Mouse (Mus musculus) heart, adult 2 months (tissue): ENCODE results near the gene Rapgef5. TPM values are rescaled to one million over a fixed set of nuclear protein-coding genes. Genes with fewer than 3 reads are reported as not detected.
A peak's percentile ranks its signal among the peaks of the same experiment; 100 is the strongest.

Experiments
- DNase-seq, 2 experiments: peaks; one replicate each; pipeline ENCODE4 v3.0.0; 2021
- H3K27ac ChIP-seq: fragments of 200-600 bp; 2 replicates; pipeline ENCODE4 v1.8.1; 2022
- H3K27me3 ChIP-seq: fragments of 200-500 bp; 2 replicates; pipeline ENCODE4 v1.6.1; 2012; ENCODE audit warnings: mild to moderate bottlenecking, low read length, inconsistent platforms, mixed read lengths; ENCODE audit not compliant: control insufficient read depth, insufficient read depth
- H3K36me3 ChIP-seq: fragments of 200-500 bp; 2 replicates; pipeline ENCODE4 v1.6.1; 2012; ENCODE audit warnings: low read length, inconsistent platforms; ENCODE audit not compliant: control insufficient read depth, insufficient read depth
- H3K4me1 ChIP-seq: fragments of 200-500 bp; 2 replicates; pipeline ENCODE4 v1.6.1; 2011; ENCODE audit warnings: low read length; ENCODE audit not compliant: control insufficient read depth, insufficient read depth
- H3K4me3 ChIP-seq: fragments of 200-600 bp; 2 replicates; pipeline ENCODE4 v1.8.1; 2022
- H3K79me2 ChIP-seq: fragments of 200-500 bp; replicated peaks from 2 replicates; pipeline ENCODE4 v1.6.1; 2012; ENCODE audit warnings: mild to moderate bottlenecking, inconsistent platforms, low read length, moderate library complexity, mixed read lengths; ENCODE audit not compliant: control insufficient read depth, insufficient read depth
- H3K9ac ChIP-seq: fragments of 200-500 bp; 2 replicates; pipeline ENCODE4 v1.6.1; 2012; ENCODE audit warnings: low read depth, mild to moderate bottlenecking, control low read depth, inconsistent platforms, low read length, mixed read lengths
- CTCF ChIP-seq: fragments of 200-600 bp; IDR thresholded peaks from 2 replicates; pipeline ENCODE4 v1.8.1; 2022; ENCODE audit warnings: antibody characterized with exemption, mild to moderate bottlenecking, moderate library complexity
- EP300 ChIP-seq: fragments of 200-500 bp; IDR thresholded peaks from 2 replicates; pipeline ENCODE4 v1.6.1; 2011; ENCODE audit warnings: low read depth, low read length, control low read depth; ENCODE audit not compliant: insufficient read depth
- POLR2A ChIP-seq: fragments of 200-500 bp; IDR thresholded peaks from 2 replicates; pipeline ENCODE4 v1.6.1; 2011; ENCODE audit warnings: mild to moderate bottlenecking, low read depth, low read length, control low read depth; ENCODE audit not compliant: insufficient read depth
- whole genome bisulfite sequencing: fragments of 180-500 bp; shearing (Covaris S2); methylation state at CpG from one replicate; pipeline ENCODE4 v1.1.7; 2018; 5-methylcytosine and 5-hydroxymethylcytosine counted together
- intact Hi-C: fragments of 180-260 bp; cut with DNase I; formaldehyde crosslinking; loops from one replicate; pipeline ENCODE4 v1.15.1; 2025
- polyA plus RNA-seq: library from polyadenylated mRNA; depleted of rRNA; stranded (reverse); fragments of >200 nt; gene quantifications from 2 replicates; pipeline ENCODE4 v1.2.3, GENCODE M21; 2012
- total RNA-seq, 2 experiments: library from RNA; stranded (reverse); gene quantifications; 2 replicates each; pipeline ENCODE4 v1.2.3; 2021

The Rapgef5 gene
- total and polyA plus RNA-seq, 3 experiments, result 11.4 to 33.0 (median 29.9) TPM

DNA sequence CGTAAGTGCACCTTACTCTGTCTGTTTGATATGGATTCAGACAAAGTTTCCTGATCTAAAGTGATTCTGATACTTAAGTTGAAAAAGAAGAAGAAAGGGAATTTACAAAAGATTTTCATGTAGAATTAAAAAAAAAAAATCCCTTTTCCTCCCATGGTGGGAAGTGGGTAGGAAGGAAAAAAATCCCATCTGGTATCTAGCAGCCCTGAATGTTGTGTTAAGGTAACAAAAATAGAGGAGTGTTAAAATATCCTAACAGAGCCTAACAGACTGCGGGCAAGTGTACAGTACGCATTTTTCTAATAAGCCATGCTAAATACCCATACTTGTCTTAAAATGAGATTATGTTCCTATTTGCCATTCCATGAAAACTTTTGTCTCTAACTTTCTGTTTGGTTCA lies 150.1 kb downstream of the Rapgef5 start:
- Histone ChIP-seq H3K27me3 (no peaks in the 10 kb centered on the region), H3K27ac (peak overlapping the region; percentile 0; the same call in 1 of the 2 replicates), H3K4me3 (no peak overlapping the region), H3K4me1 (peaks cover 38% of the 10 kb centered on the region), H3K9ac (no peak overlapping the region), H3K36me3 (peaks cover 60% of the 10 kb centered on the region), H3K79me2 (peaks cover 9% of the 10 kb centered on the region)
- TF ChIP-seq CTCF, result no peak
- TF ChIP-seq EP300, result no peak
- TF ChIP-seq POLR2A, result no peak
- intact Hi-C loops, result no loop called here
- no peak for DNase-seq
- 79% methylated on average over 3 of the region's 3 CpGs for WGBS

GRCm38 (mm10) chr12:117669610-117670400 lies 153.5 kb downstream of the Rapgef5 start:
- H3K9ac ChIP-seq, result no peak overlapping the region
- no peaks in the 10 kb centered on the region for H3K27me3 ChIP-seq
- H3K27ac ChIP-seq, result peak overlapping the region; percentile 56
- no peak overlapping the region for H3K4me3 ChIP-seq
- peaks cover 6% of the 10 kb centered on the region for H3K79me2 ChIP-seq
- 33% methylated on average over 10 of the region's 10 CpGs for WGBS
- no peak for DNase-seq
- peaks cover 57% of the 10 kb centered on the region for H3K36me3 ChIP-seq
- TF ChIP-seq POLR2A (no peak), CTCF (no peak), EP300 (no peak)
- intact Hi-C loops, result no loop called here
- peaks cover 32% of the 10 kb centered on the region for H3K4me1 ChIP-seq

DNA sequence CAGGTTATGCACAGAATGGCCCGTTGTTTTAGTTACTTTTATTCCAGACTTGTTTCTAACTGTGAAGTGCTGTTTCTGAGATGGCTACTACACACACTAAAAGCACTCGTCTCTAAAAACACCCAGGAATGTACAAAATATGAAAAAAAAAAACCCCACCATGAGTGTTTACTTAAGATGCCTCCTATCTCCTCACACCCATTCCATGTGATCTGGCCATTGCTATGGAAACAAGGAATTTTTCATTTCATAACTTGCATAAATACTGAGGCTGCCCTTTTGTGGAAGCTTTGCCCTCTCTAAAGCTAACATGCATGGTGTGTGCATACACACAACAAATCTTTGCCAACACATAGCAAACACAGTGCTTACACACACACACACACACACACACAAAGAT lies 156.9 kb downstream of the Rapgef5 start:
- Histone ChIP-seq H3K4me1 (peaks cover 29% of the 10 kb centered on the region), H3K9ac (no peak overlapping the region), H3K79me2 (peaks cover 3% of the 10 kb centered on the region; the same call in 1 of the 2 replicates), H3K36me3 (peaks cover 45% of the 10 kb centered on the region), H3K27ac (no peak overlapping the region), H3K4me3 (no peak overlapping the region), H3K27me3 (no peaks in the 10 kb centered on the region)
- DNase-seq, result no peak
- intact Hi-C loops, result no loop called here
- no peak for TF ChIP-seq EP300
- TF ChIP-seq POLR2A, result no peak
- TF ChIP-seq CTCF, result no peak
- WGBS, result 62% methylated on average over 2 of the region's 2 CpGs

- peaks cover 3% of the 10 kb centered on the region; the same call in 1 of the 2 replicates for H3K79me2 ChIP-seq
- H3K4me3 ChIP-seq, result no peak overlapping the region
- H3K27me3 ChIP-seq, result no peaks in the 10 kb centered on the region
- peaks cover 26% of the 10 kb centered on the region for H3K4me1 ChIP-seq
- H3K36me3 ChIP-seq, result peaks cover 45% of the 10 kb centered on the region
- H3K27ac ChIP-seq, result no peak overlapping the region
- no peak overlapping the region for H3K9ac ChIP-seq
- TF ChIP-seq EP300 (no peak), POLR2A (no peak), CTCF (no peak)
- 98% methylated on average over 2 of the region's 2 CpGs for WGBS
- no peak for DNase-seq
- intact Hi-C loops, result no loop called here
Measured at GRCm38 (mm10) chr12:117674511-117674910, 158.2 kb downstream of the Rapgef5 start.

GRCm38 (mm10) chr12:117676265-117676664 lies 160.0 kb downstream of the Rapgef5 start:
- TF ChIP-seq POLR2A (no peak), EP300 (no peak), CTCF (no peak)
- H3K27ac ChIP-seq, result no peak overlapping the region
- no peaks in the 10 kb centered on the region for H3K27me3 ChIP-seq
- peaks cover 33% of the 10 kb centered on the region for H3K4me1 ChIP-seq
- 74% methylated on average over 4 of the region's 4 CpGs for WGBS
- H3K9ac ChIP-seq, result no peak overlapping the region
- H3K4me3 ChIP-seq, result no peak overlapping the region
- peaks cover 4% of the 10 kb centered on the region; the same call in 1 of the 2 replicates for H3K79me2 ChIP-seq
- DNase-seq, result no peak
- intact Hi-C loops, result no loop called here
- H3K36me3 ChIP-seq, result peaks cover 42% of the 10 kb centered on the region

- intact Hi-C loops, result loop anchor here (2.0 kb wide), 1 partner anchor 14 kb away; no protein-coding TSS in a partner anchor
- Histone ChIP-seq H3K27me3 (no peaks in the 10 kb centered on the region), H3K4me3 (no peak overlapping the region), H3K4me1 (peaks cover 35% of the 10 kb centered on the region), H3K9ac (no peak overlapping the region), H3K36me3 (peaks cover 23% of the 10 kb centered on the region), H3K27ac (peak overlapping the region; percentile 44; the same call in 1 of the 2 replicates), H3K79me2 (peaks cover 2% of the 10 kb centered on the region; the same call in 1 of the 2 replicates)
- DNase-seq, result no peak
- no peak for TF ChIP-seq CTCF
- TF ChIP-seq POLR2A, result no peak
- no peak for TF ChIP-seq EP300
- 59% methylated on average over 3 of the region's 3 CpGs for WGBS
Measured at GRCm38 (mm10) chr12:117678916-117679315, 162.6 kb downstream of the Rapgef5 start.
